Mouse (Mus musculus): ENCODE measurements around the gene Lrrc71. TPM values are rescaled to one million over a fixed set of nuclear protein-coding genes. Genes with fewer than 3 reads are reported as not detected.

Lrrc71 gene
- total and polyA plus RNA-seq, 3 experiments: 0.14 to 0.17 TPM; not detected in 1

DNA sequence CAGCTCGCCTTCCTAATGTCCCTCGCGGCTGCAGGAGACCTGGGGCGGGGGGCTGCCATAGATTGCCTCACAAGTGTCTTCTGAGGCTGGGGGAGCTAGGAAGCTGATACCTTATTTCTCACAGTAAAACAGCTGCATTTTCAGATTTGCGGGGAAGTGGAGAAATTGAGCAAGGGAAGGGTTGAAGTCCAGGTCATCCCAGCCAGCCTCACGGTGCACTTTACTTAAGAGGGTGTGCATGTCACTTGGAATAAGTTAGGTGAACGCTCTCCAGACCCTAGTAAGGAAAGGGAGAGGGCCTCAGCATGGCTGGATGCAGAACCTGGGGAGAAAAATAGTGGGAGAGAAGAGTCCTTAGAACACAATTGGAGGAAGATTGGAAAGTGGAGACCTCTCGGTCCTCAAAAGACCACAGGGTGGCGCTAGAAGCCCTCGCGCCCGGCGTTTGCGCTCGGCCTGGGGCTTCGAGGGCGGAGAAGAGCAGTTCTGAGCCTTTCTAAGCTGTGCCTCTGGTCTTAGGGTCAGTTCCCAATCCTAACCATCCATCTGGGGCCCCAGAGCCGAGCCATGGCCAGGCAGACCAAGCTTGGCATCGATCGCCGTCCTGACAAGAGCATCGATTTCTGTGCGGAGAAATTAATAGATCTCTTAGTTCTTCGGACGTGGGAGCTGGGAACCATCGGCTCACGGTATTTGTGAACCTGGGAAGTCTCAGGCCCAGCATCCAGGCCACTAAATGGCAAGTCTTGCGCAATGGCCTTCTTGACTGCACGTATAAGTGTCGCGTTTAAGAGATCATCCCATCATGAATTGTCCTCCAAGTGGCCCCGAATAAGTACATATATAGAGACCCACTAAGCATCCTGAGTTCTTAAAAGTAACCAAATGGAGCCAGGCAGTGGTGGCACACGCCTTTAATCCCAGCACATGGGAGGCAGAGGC is 47.2 kb upstream of the Lrrc71 start:
- H3K36me3 ChIP-seq (replicated peaks in 1 of 2; ENCODE audit: control insufficient read depth in 1 of 2, insufficient read depth in 1 of 2, low read length in 1 of 2): no peaks in the 10 kb centered on the region
- H3K4me2 ChIP-seq (ENCODE audit: insufficient read depth, low read depth, poor library complexity, severe bottlenecking): peak overlapping the region; percentile 27; the same call in 1 of the 2 replicates
- no peak overlapping the region for H3K9ac ChIP-seq (ENCODE audit: insufficient read depth, low read depth)
- H3K4me3 ChIP-seq (replicated peaks in 1 of 3; ENCODE audit: low read depth in 2 of 3, low read length in 2 of 3, poor library complexity in 1 of 3): no peak overlapping the region
- DNase-seq (ENCODE audit: extremely low read depth): peak; percentile 42
- TF ChIP-seq JUN (IDR thresholded peaks at IDR 0.05; ENCODE audit: insufficient read depth, low read depth, low read length) (no peak), TBP (conservative IDR thresholded peaks at IDR 0.05; ENCODE audit: low read depth, low read length) (no peak), ZNF384 (IDR thresholded peaks at IDR 0.05; ENCODE audit: low read depth, low read length) (no peak), KAT2A (IDR thresholded peaks at IDR 0.05; ENCODE audit: insufficient replicate concordance, low read length) (no peak), MAX (IDR thresholded peaks at IDR 0.05; ENCODE audit: low read length) (no peak), ZMIZ1 (IDR thresholded peaks at IDR 0.05; ENCODE audit: low read depth, low read length) (no peak), RAD21 (IDR thresholded peaks at IDR 0.05; ENCODE audit: low read depth, low read length) (peak; percentile 85), E2F4 (IDR thresholded peaks at IDR 0.05; ENCODE audit: insufficient replicate concordance, low read depth, low read length) (no peak), SIN3A (IDR thresholded peaks at IDR 0.05; ENCODE audit: low read length) (peak; percentile 25; the same call in 1 of the 2 replicates), CTCF (conservative IDR thresholded peaks at IDR 0.05 in 1 of 2, IDR thresholded peaks at IDR 0.05 in 1 of 2; ENCODE audit: low read depth in 2 of 2, low read length in 2 of 2) (peak; percentile 44 to 93), ZKSCAN1 (IDR thresholded peaks at IDR 0.05; ENCODE audit: borderline replicate concordance, low read depth, low read length) (no peak), USF2 (conservative IDR thresholded peaks at IDR 0.05; ENCODE audit: low read depth, low read length) (no peak), SMC3 (IDR thresholded peaks at IDR 0.05; ENCODE audit: low read depth, low read length) (peak; percentile 91), MYC (IDR thresholded peaks at IDR 0.05; ENCODE audit: low read depth, low read length) (no peak), EP300 (IDR thresholded peaks at IDR 0.05; ENCODE audit: low read length) (no peak), RCOR1 (conservative IDR thresholded peaks at IDR 0.05; ENCODE audit: low read depth, low read length) (no peak), MEF2A (IDR thresholded peaks at IDR 0.05; ENCODE audit: borderline replicate concordance, low read depth, low read length) (no peak), NELFE (IDR thresholded peaks at IDR 0.05; ENCODE audit: low read depth, low read length) (no peak), GABPA (IDR thresholded peaks at IDR 0.05; ENCODE audit: insufficient replicate concordance, low read depth, low read length) (no peak), MAZ (IDR thresholded peaks at IDR 0.05; ENCODE audit: low read depth, low read length) (no peak), PAX5 (IDR thresholded peaks at IDR 0.05; ENCODE audit: low read length) (no peak), TCF12 (IDR thresholded peaks at IDR 0.05; ENCODE audit: low read depth, low read length) (no peak), ETS1 (conservative IDR thresholded peaks at IDR 0.05; ENCODE audit: low read depth, low read length) (no peak), NRF1 (IDR thresholded peaks at IDR 0.05; ENCODE audit: low read depth, low read length) (no peak), CHD2 (IDR thresholded peaks at IDR 0.05; ENCODE audit: low read length) (no peak), IRF4 (IDR thresholded peaks at IDR 0.05; ENCODE audit: low read depth, low read length) (peak; percentile 51), BHLHE40 (IDR thresholded peaks at IDR 0.05; ENCODE audit: low read depth, low read length) (0 out of 2 replicates have a peak, but pooled peaks have one; percentile 12), HCFC1 (IDR thresholded peaks at IDR 0.05; ENCODE audit: low read depth, low read length) (no peak), JUND (conservative IDR thresholded peaks at IDR 0.05; ENCODE audit: low read depth, low read length) (no peak), CHD1 (IDR thresholded peaks at IDR 0.05; ENCODE audit: low read depth, low read length) (no peak), ELF1 (IDR thresholded peaks at IDR 0.05; ENCODE audit: low read depth, low read length) (0 out of 2 replicates have a peak, but pooled peaks have one; percentile 24), MXI1 (IDR thresholded peaks at IDR 0.05; ENCODE audit: low read depth, low read length) (no peak), POLR2A (IDR thresholded peaks at IDR 0.05; ENCODE audit: low read depth, low read length) (no peak), MAFK (IDR thresholded peaks at IDR 0.05; ENCODE audit: insufficient replicate concordance, low read length) (no peak), ZC3H11A (IDR thresholded peaks at IDR 0.05; ENCODE audit: low read depth, low read length) (peak; percentile 49; the same call in 1 of the 2 replicates), UBTF (IDR thresholded peaks at IDR 0.05; ENCODE audit: low read depth, low read length) (no peak), POLR2AphosphoS2 (IDR thresholded peaks at IDR 0.05; ENCODE audit: low read depth, low read length) (no peak), USF1 (IDR thresholded peaks at IDR 0.05; ENCODE audit: low read depth, low read length) (no peak)
- dilution Hi-C loops (cut with MboI; ENCODE audit: extremely low pct_ligation_motif_present, extremely low pct_unique_long_range_greater_than_20kb, low sequenced_read_pairs) (no loop called here), in situ Hi-C loops (cut with MboI; ENCODE audit: low pct_ligation_motif_present, low pct_unique_long_range_greater_than_20kb, low sequenced_read_pairs) (no loop called here)
- H3K27me3 ChIP-seq (replicated peaks): peaks cover 94% of the 10 kb centered on the region
- 0 out of 4 replicates have a peak, but pooled peaks cover 0 to 5% of the 10 kb centered on the region in 2 experiments for H3K4me1 ChIP-seq (ENCODE audit: control insufficient read depth in 1 of 2, insufficient read depth in 2 of 2)
- H3K79me2 ChIP-seq (replicated peaks; ENCODE audit: control insufficient read depth, extremely low read depth, insufficient read depth, poor library complexity, severe bottlenecking): no peaks in the 10 kb centered on the region
- no peak overlapping the region for H3K27ac ChIP-seq (ENCODE audit: insufficient read depth, low read depth)
- peaks cover 3% of the 10 kb centered on the region for H3K9me3 ChIP-seq (replicated peaks; ENCODE audit: low read length)
